Mouse (Mus musculus): ENCODE results near the gene A930018P22Rik. TPM values are rescaled to one million over a fixed set of nuclear protein-coding genes. Genes with fewer than 3 reads are reported as not detected.

The A930018P22Rik gene
- not detected for polyA plus RNA-seq (2015; fragmentation: Illumina TruSeq; extraction: RNeasy Lipid Tissue Mini Kit (QIAGEN cat#74804); ENCODE audit: insufficient read depth, low replicate concordance)

GRCm38 (mm10) chr2:104122505-104123378 lies at the start of gene A930018P22Rik:
Gene A930018P22Rik (plus strand): TSS chr2:104122769.

GRCm38 (mm10) chr2:104095741-104096213 lies 26.8 kb upstream of the A930018P22Rik start, which contains the start of gene Cd59a:
Gene Cd59a (plus strand): TSS chr2:104095801.

Other genes starting within 250 kb of the A930018P22Rik start
- 212 TPM for gene Lmo2, start 164.8 kb upstream of the A930018P22Rik start, polyA plus RNA-seq (2015; fragmentation: Illumina TruSeq; extraction: RNeasy Lipid Tissue Mini Kit (QIAGEN cat#74804); ENCODE audit: insufficient read depth, low replicate concordance)
- gene Fbxo3, start 95.0 kb upstream of the A930018P22Rik start, polyA plus RNA-seq (2015; fragmentation: Illumina TruSeq; extraction: RNeasy Lipid Tissue Mini Kit (QIAGEN cat#74804); ENCODE audit: insufficient read depth, low replicate concordance): 52.8 TPM
- gene 4931422A03Rik, start 94.4 kb upstream of the A930018P22Rik start, polyA plus RNA-seq (2015; fragmentation: Illumina TruSeq; extraction: RNeasy Lipid Tissue Mini Kit (QIAGEN cat#74804); ENCODE audit: insufficient read depth, low replicate concordance): not detected
- not detected for gene Gm10912, start 56.9 kb upstream of the A930018P22Rik start, polyA plus RNA-seq (2015; fragmentation: Illumina TruSeq; extraction: RNeasy Lipid Tissue Mini Kit (QIAGEN cat#74804); ENCODE audit: insufficient read depth, low replicate concordance)
- not detected for gene Gm10799, start 54.2 kb upstream of the A930018P22Rik start, polyA plus RNA-seq (2015; fragmentation: Illumina TruSeq; extraction: RNeasy Lipid Tissue Mini Kit (QIAGEN cat#74804); ENCODE audit: insufficient read depth, low replicate concordance)
- gene Cd59b, start 52.9 kb upstream of the A930018P22Rik start, polyA plus RNA-seq (2015; fragmentation: Illumina TruSeq; extraction: RNeasy Lipid Tissue Mini Kit (QIAGEN cat#74804); ENCODE audit: insufficient read depth, low replicate concordance): 1.0 TPM
- 12.7 TPM for gene Cd59a, start 27.0 kb upstream of the A930018P22Rik start, polyA plus RNA-seq (2015; fragmentation: Illumina TruSeq; extraction: RNeasy Lipid Tissue Mini Kit (QIAGEN cat#74804); ENCODE audit: insufficient read depth, low replicate concordance)